Mouse (Mus musculus): Measurements from ENCODE around the gene Cpne1.
"Not testable (repeated sequence)": the region's sequence is repeated elsewhere in the genome, so short reads cannot be mapped to it uniquely, and the experiment has no call there.

Cpne1 gene

DNA sequence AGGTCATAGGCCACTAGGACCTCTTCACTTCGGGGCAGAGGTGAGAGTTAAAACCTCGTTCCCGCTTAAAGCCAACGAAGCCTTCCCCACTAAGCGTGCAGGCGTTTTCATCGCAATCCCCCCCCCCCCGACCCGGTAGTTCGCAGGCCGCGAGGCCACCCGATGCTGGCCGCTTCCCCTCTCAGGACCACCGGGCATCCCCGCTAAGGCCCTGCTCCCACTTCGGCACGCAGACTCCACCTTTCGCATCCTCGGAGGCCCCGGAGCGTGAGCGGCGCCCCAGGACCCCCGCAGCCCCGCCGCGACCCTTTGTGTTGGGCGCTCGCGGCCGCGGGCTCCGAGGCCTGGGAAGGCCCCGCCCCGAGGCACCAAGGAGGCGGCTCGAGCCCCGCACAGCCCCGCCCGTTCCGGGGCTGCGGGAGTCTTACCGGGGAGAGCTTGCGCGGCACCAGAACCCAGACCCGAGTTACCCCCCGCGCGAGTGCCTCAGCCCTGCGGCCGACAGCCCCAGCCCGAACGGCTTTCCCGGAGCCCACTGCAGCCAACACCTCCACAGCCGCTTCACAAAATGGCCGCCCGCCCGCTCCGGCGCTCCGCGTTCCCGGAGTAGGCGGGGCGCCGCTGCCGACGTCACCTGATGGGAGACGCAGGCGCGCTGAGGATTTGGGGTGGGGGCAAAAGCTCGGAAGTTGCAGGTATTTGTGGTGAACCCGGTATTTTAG is at the start of gene Cpne1, which contains the start of gene Rbm12:
Gene Cpne1 (minus strand): TSS at position 608 of the 722 bp plus-strand sequence.
Gene Rbm12 (minus strand): TSS at position 621 of the 722 bp plus-strand sequence.
- DNase-seq (ENCODE audit: low read depth): peak; percentile 95

- peak; percentile 35 for DNase-seq (ENCODE audit: low read depth)
These were observed 39.8 kb upstream of the Cpne1 start for GRCm38 (mm10) chr2:156151538-156151937.

GRCm38 (mm10) chr2:156147316-156147915 is 35.7 kb upstream of the Cpne1 start:
- peak; percentile 42 for DNase-seq (ENCODE audit: low read depth)

GRCm38 (mm10) chr2:156146272-156146989 is 34.7 kb upstream of the Cpne1 start:
- DNase-seq (ENCODE audit: low read depth): peak; percentile 28

DNA sequence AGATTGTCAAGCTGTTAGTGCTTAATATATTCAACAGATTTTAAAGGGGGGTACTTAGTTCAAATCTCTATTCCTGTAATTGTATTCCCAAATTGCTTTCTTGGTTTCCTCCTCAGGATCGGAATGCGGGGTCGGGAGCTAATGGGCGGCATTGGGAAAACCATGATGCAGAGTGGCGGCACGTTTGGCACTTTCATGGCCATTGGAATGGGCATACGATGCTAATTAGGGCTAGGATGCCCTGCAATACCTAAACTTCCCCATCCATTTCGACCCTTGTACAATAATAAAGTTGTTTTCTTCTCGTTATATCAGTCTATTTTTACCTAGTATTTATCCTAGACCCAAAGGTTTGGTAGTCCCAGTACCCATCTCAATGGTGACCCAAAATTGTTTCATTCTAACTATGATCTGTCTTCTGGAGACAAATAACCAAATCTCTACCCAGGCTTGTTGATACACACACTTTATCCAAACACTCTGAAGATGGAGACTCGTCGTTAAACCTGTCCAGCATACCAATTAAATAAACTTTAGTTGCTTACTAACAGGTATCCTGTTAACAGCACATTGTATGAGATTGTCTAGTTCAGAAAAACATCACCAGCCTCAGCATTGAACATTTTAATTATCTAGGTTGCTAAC is 33.8 kb upstream of the Cpne1 start:
- no peak for DNase-seq (ENCODE audit: low read depth)

DNA sequence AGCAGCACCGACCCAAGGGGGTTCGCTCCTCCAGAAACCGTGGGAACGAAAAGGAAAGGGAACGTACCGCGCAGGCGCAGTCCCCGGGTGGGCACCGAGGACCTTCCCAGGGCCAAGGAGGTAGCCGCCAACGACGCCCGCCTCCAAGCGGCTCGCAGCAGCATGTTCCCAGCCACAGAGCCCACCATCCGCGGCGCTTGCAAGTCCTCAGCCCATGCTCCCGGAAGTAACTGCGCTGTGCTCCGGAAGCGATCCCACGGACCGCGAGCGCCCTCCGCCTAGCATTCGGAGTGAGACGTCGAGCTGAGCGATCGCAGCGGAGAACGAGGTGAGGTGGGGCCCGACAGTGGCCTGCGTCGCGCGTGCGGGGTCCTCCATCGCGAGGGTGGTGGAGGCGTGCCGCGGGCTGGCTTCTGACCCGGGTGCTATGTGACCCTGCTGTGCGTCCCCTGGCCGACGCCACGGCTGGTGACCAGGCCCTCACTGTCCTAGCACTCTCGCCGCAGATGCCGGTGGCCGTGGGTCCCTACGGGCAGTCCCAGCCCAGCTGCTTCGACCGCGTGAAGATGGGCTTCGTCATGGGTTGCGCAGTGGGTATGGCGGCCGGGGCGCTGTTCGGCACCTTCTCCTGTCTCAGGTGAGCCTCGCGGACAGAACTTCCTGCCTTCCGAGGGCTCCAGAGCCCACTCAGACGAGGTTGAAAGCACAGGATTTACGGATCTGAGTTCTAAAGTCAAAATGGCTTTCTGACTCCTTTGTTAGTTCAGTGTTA is 32.4 kb upstream of the Cpne1 start, which contains the start of the genes Romo1 and Nfs1:
Gene Romo1 (plus strand): TSS at position 87 of the 772 bp plus-strand sequence.
Gene Nfs1 (minus strand): TSS at position 234 of the 772 bp plus-strand sequence.
- DNase-seq (ENCODE audit: low read depth): peak; percentile 96

- DNase-seq (ENCODE audit: low read depth): no peak
These were observed 31.6 kb upstream of the Cpne1 start for GRCm38 (mm10) chr2:156143367-156143766.

DNA sequence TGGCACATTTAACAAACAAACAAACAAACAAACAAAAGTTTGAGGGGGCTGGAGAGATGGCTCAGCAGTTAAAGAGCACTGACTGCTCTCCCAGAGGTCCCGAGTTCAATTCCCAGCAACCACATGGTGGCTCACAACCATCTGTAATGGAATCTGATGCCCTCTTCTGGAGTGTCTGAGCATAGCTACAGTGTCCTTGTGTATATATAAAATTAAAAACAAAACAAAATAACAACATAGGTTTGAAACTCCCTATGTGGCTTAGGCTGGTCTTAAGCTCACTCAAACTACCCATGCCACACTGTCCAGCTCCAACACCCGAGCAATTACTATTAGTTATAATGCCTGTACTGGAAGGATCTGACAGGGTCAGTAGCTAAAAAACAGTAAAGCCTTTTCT is 31.1 kb upstream of the Cpne1 start:
- peak; percentile 33 for DNase-seq (ENCODE audit: low read depth)

DNA sequence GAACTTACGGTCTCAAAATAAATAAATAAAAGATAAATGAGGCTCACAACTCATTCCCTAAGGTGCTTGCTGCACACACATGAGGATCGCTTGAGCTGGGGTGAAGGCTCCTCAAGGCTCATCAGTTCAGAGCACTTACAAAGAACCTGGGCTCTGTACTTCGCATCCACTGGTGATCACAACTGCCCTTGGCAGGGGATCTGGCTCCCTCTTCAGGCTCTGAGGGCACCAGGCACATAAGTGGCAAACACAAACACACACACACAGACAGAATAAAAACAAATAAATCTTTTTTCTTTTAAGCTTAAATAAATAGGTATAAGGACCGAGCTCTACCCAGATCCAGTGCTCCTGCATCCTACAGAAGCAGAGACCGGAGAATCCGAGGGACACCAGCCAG is 23.9 kb upstream of the Cpne1 start:
- DNase-seq (ENCODE audit: low read depth): peak; percentile 52

GRCm38 (mm10) chr2:156134161-156134560 is 22.4 kb upstream of the Cpne1 start:
- no peak for DNase-seq (ENCODE audit: low read depth)

GRCm38 (mm10) chr2:156126992-156127391 is 15.2 kb upstream of the Cpne1 start, which contains the start of gene Gm28036:
TSS of gene Gm28036 (minus strand) at chr2:156127092.
- DNase-seq (ENCODE audit: low read depth): no peak

- no peak for DNase-seq (ENCODE audit: low read depth)
These were observed 12.0 kb upstream of the Cpne1 start for GRCm38 (mm10) chr2:156123731-156124130.

GRCm38 (mm10) chr2:156119566-156119965 is 7.8 kb upstream of the Cpne1 start:
- peak; percentile 47 for DNase-seq (ENCODE audit: low read depth)

- DNase-seq (ENCODE audit: low read depth): not testable (repeated sequence)
These were observed 287 bp upstream of the Cpne1 start for GRCm38 (mm10) chr2:156112080-156112423.

DNA sequence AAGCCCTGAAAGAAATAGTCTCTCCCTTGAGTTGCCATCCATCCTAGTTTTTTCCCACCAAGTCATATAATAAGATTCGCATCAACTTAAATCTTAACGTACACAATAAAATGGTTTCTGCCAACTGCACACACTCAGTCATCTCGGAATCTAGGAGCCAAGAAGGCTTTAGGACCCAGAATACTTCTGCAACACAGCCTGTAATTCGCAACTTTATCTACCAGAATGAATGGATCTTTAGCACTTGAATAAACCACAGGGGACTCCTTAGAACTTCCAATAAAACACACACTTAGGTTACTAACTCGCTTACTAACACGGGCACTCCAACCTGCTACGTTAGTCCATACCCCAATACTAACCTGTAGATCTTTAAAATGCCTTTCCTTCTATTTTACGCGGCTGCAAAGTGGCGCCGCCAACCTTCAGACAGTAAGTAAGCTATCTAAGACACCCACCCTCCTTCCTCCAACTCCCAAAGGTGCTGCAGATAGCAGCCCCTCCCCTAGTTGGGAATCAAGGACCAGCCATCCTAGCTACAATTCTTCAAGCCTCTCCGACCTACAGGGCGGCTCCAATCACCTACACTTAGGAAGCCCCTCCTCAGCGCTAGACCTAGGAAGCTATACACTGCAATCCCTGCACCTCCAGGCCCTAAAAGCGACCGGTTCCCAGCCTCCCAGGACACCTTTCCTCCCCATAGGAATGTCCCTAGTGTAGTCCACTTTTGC is 973 bp downstream of the Cpne1 start:
- DNase-seq (ENCODE audit: low read depth): peak; percentile 54

DNA sequence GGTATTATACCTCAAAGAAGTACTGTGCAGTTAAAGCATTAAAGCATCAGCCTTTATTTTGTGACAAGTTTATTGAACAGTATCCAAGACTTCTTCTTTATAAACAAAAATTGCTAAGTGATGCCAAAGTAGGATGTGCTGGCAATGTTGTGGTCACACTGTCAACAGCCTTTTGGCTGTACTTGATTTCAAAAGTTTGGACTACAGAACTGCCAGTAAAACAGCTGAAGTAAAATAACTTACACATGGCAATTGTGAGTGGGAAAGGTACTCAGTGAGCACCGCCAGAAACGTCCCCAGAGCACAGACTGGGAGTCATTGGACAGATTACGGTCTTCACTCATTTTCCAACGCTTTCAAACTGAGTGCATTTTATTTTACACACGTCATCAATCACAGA is 19.8 kb downstream of the Cpne1 start:
- peak; percentile 63 for DNase-seq (ENCODE audit: low read depth)

- peak; percentile 70 for DNase-seq (ENCODE audit: low read depth)
These were observed 22.0 kb downstream of the Cpne1 start for GRCm38 (mm10) chr2:156089799-156090198.

DNA sequence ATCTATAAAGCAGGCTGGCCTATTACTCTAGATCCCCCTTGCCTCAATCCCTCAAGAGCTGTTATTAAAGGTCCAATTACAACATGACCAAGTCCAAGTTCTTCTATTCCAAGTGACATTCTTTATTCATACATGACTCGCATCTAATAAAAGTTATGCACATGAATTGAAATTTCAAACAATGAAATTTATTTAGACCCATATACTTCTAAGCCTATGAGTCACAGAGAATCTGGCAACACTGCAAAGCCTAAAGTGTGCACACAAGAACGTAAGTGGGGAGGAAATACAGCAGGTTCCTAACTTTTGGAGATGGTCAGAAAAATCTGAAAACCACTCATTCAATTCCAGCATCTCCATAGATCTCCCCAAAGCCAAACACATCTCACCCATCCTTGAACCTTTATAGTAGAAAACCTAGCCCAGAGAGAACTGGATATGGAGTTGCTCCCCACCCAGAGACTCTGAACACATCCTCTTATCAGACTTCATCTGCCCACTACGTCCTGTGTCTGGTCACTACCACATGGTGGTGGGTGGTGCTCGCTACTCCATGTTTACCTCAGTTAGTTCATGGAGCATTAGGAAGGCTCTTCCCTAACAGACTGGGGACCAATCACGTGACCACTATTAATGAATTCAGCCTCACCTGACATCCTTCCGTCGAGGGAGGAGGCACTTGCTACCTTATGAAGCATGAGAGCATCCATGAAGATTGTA is 24.2 kb downstream of the Cpne1 start:
- DNase-seq (ENCODE audit: low read depth): peak; percentile 76

- DNase-seq (ENCODE audit: low read depth): peak; percentile 46
These were observed 27.2 kb downstream of the Cpne1 start for GRCm38 (mm10) chr2:156084541-156084940.

DNA sequence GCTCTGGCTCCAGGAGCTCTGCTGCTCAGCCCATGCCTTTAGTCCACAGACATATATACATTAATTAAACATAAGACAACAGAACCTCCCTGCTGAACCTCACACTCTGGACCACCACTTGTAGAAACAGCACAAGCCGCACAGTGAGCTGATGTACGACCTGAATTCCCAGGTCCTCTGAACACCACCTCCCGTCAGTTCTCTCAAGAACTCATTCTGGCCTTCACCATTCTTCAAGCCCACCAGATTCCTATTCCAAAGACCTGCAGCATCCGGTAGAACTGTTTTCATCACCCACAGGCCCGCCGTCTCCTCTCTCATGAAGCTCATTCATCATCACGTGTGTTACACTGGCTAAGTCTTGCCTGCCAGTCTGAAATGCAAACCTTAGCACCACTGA is 31.4 kb downstream of the Cpne1 start:
- no peak for DNase-seq (ENCODE audit: low read depth)

Measured in NIH3T3 (cell line).